Mouse (Mus musculus): ENCODE data around the gene Selenos. TPM values are rescaled to one million over a fixed set of nuclear protein-coding genes. Genes with fewer than 3 reads are reported as not detected.
A peak's percentile ranks its signal among the peaks of the same experiment; 100 is the strongest.

Selenos gene
- polyA plus RNA-seq, 1 experiment, result 50.9 TPM

GRCm38 (mm10) chr7:66083757-66084156 lies 4.3 kb downstream of the Selenos start:
- Histone ChIP-seq H3K4me2 (ENCODE audit: low read depth) (peak overlapping the region; percentile 56), H3K27me3 (ENCODE audit: control insufficient read depth, insufficient read depth, insufficient read length) (no peaks in the 10 kb centered on the region), H3K4me3 (no peak overlapping the region), H3K79me2 (ENCODE audit: control insufficient read depth, insufficient read depth) (peaks cover 20% of the 10 kb centered on the region), H3K36me3 (ENCODE audit: control insufficient read depth, insufficient read depth) (peaks cover 50% of the 10 kb centered on the region), H3ac (ENCODE audit: control insufficient read depth, insufficient read length) (no peak overlapping the region)
- no peak for TF ChIP-seq E2F4 (IDR thresholded peaks at IDR 0.05; ENCODE audit: insufficient read depth)
- TF ChIP-seq USF1 (IDR thresholded peaks at IDR 0.05; ENCODE audit: low read depth), result no peak
- TF ChIP-seq POLR2A (IDR thresholded peaks at IDR 0.05; ENCODE audit: insufficient read length, low read depth), result no peak

- no peak overlapping the region for H3ac ChIP-seq (ENCODE audit: control insufficient read depth, insufficient read length)
- no peak for TF ChIP-seq MYOG (IDR thresholded peaks at IDR 0.05; ENCODE audit: control insufficient read depth in 1 of 3, insufficient read depth in 1 of 3, insufficient read length in 2 of 3, low read depth in 2 of 3)
- TF ChIP-seq MAX (IDR thresholded peaks at IDR 0.05; ENCODE audit: low read depth), result no peak
- TF ChIP-seq MYOD1 (IDR thresholded peaks at IDR 0.05; ENCODE audit: control insufficient read depth in 1 of 3, insufficient read length in 2 of 3, low read depth in 2 of 3), result no peak
- TF ChIP-seq POLR2A (IDR thresholded peaks at IDR 0.05; ENCODE audit: insufficient read length, low read depth), result no peak
- TF ChIP-seq E2F4 (IDR thresholded peaks at IDR 0.05; ENCODE audit: insufficient read depth), result no peak
- TF ChIP-seq USF1 (IDR thresholded peaks at IDR 0.05; ENCODE audit: low read depth), result no peak
- TF ChIP-seq TCF12 (IDR thresholded peaks at IDR 0.05; ENCODE audit: insufficient read depth, poor library complexity, severe bottlenecking), result no peak
- TF ChIP-seq SRF (IDR thresholded peaks at IDR 0.05; ENCODE audit: control insufficient read depth, insufficient read length, low read depth), result no peak
- TF ChIP-seq TCF3 (IDR thresholded peaks at IDR 0.05; ENCODE audit: insufficient read length, low read depth), result no peak
- TF ChIP-seq REST (IDR thresholded peaks at IDR 0.05; ENCODE audit: insufficient read depth, insufficient read length), result no peak
- no peak for TF ChIP-seq CEBPB (IDR thresholded peaks at IDR 0.05; ENCODE audit: insufficient read depth, poor library complexity, severe bottlenecking)
- no peak for TF ChIP-seq POLR2AphosphoS2 (IDR thresholded peaks at IDR 0.05; ENCODE audit: insufficient read length, low read depth)
- peaks cover 52% of the 10 kb centered on the region for H3K36me3 ChIP-seq (ENCODE audit: control insufficient read depth, insufficient read depth)
- no peaks in the 10 kb centered on the region for H3K27me3 ChIP-seq (ENCODE audit: control insufficient read depth, insufficient read depth, insufficient read length)
- H3K4me2 ChIP-seq (ENCODE audit: low read depth), result peak overlapping the region; percentile 56
- no peak overlapping the region for H3K4me3 ChIP-seq
- H3K79me2 ChIP-seq (ENCODE audit: control insufficient read depth, insufficient read depth), result peaks cover 20% of the 10 kb centered on the region
These were observed 5.1 kb downstream of the Selenos start for GRCm38 (mm10) chr7:66084546-66084945.

- H3K36me3 ChIP-seq (ENCODE audit: control insufficient read depth, insufficient read depth), result peaks cover 48% of the 10 kb centered on the region
- H3K27me3 ChIP-seq (ENCODE audit: control insufficient read depth, insufficient read depth, insufficient read length), result no peaks in the 10 kb centered on the region
- H3ac ChIP-seq (ENCODE audit: control insufficient read depth, insufficient read length), result no peak overlapping the region
- no peak overlapping the region for H3K4me3 ChIP-seq
- peaks cover 9% of the 10 kb centered on the region for H3K79me2 ChIP-seq (ENCODE audit: control insufficient read depth, insufficient read depth)
- TF ChIP-seq MYOG (IDR thresholded peaks at IDR 0.05; ENCODE audit: control insufficient read depth in 1 of 3, insufficient read depth in 1 of 3, insufficient read length in 2 of 3, low read depth in 2 of 3) (peak in 1 of 3 experiments; percentile 32), POLR2AphosphoS2 (IDR thresholded peaks at IDR 0.05; ENCODE audit: insufficient read length, low read depth) (no peak), MYOD1 (IDR thresholded peaks at IDR 0.05; ENCODE audit: control insufficient read depth in 1 of 3, insufficient read length in 2 of 3, low read depth in 2 of 3) (peak in 2 of 3 experiments; percentile 36 to 54), REST (IDR thresholded peaks at IDR 0.05; ENCODE audit: insufficient read depth, insufficient read length) (no peak)
- peak overlapping the region; percentile 21 for H3K4me2 ChIP-seq (ENCODE audit: low read depth)
These were observed 8.2 kb downstream of the Selenos start for GRCm38 (mm10) chr7:66087652-66088051.

GRCm38 (mm10) chr7:66088077-66088476 lies 8.6 kb downstream of the Selenos start:
- Histone ChIP-seq H3K27me3 (ENCODE audit: control insufficient read depth, insufficient read depth, insufficient read length) (no peaks in the 10 kb centered on the region), H3K4me2 (ENCODE audit: low read depth) (peak overlapping the region; percentile 21)
- TF ChIP-seq MYOD1 (IDR thresholded peaks at IDR 0.05; ENCODE audit: control insufficient read depth in 1 of 3, insufficient read length in 2 of 3, low read depth in 2 of 3) (no peak), E2F4 (IDR thresholded peaks at IDR 0.05; ENCODE audit: insufficient read depth) (no peak), REST (IDR thresholded peaks at IDR 0.05; ENCODE audit: insufficient read depth, insufficient read length) (no peak)

GRCm38 (mm10) chr7:66090676-66091190 lies 11.3 kb downstream of the Selenos start:
- Histone ChIP-seq H3K4me3 (no peak overlapping the region), H3K4me2 (ENCODE audit: low read depth) (no peak overlapping the region), H3ac (ENCODE audit: control insufficient read depth, insufficient read length) (no peak overlapping the region), H3K36me3 (ENCODE audit: control insufficient read depth, insufficient read depth) (peaks cover 37% of the 10 kb centered on the region), H3K79me2 (ENCODE audit: control insufficient read depth, insufficient read depth) (peaks cover 1% of the 10 kb centered on the region), H3K27me3 (ENCODE audit: control insufficient read depth, insufficient read depth, insufficient read length) (no peaks in the 10 kb centered on the region)
- TF ChIP-seq USF1 (IDR thresholded peaks at IDR 0.05; ENCODE audit: low read depth) (no peak), E2F4 (IDR thresholded peaks at IDR 0.05; ENCODE audit: insufficient read depth) (no peak), SRF (IDR thresholded peaks at IDR 0.05; ENCODE audit: control insufficient read depth, insufficient read length, low read depth) (no peak), POLR2AphosphoS2 (IDR thresholded peaks at IDR 0.05; ENCODE audit: insufficient read length, low read depth) (no peak), MYOD1 (IDR thresholded peaks at IDR 0.05; ENCODE audit: control insufficient read depth in 1 of 3, insufficient read length in 2 of 3, low read depth in 2 of 3) (no peak), TCF12 (IDR thresholded peaks at IDR 0.05; ENCODE audit: insufficient read depth, poor library complexity, severe bottlenecking) (no peak), TCF3 (IDR thresholded peaks at IDR 0.05; ENCODE audit: insufficient read length, low read depth) (no peak), REST (IDR thresholded peaks at IDR 0.05; ENCODE audit: insufficient read depth, insufficient read length) (no peak), MYOG (IDR thresholded peaks at IDR 0.05; ENCODE audit: control insufficient read depth in 1 of 3, insufficient read depth in 1 of 3, insufficient read length in 2 of 3, low read depth in 2 of 3) (no peak), POLR2A (IDR thresholded peaks at IDR 0.05; ENCODE audit: insufficient read length, low read depth) (no peak), MAX (IDR thresholded peaks at IDR 0.05; ENCODE audit: low read depth) (no peak), CEBPB (IDR thresholded peaks at IDR 0.05; ENCODE audit: insufficient read depth, poor library complexity, severe bottlenecking) (no peak)

More at GRCm38 (mm10) chr7:66088077-66088476, 8.6 kb downstream of the Selenos start:
- H3ac ChIP-seq (ENCODE audit: control insufficient read depth, insufficient read length), result no peak overlapping the region
- H3K4me3 ChIP-seq, result no peak overlapping the region
- peaks cover 9% of the 10 kb centered on the region for H3K79me2 ChIP-seq (ENCODE audit: control insufficient read depth, insufficient read depth)
- peaks cover 48% of the 10 kb centered on the region for H3K36me3 ChIP-seq (ENCODE audit: control insufficient read depth, insufficient read depth)
